Mouse (Mus musculus): ENCODE measurements at regions not wholly inside any gene's neighbourhood (a gene's known extent, or its start where the extent isn't known, plus 50 kb on each side); places are given as distances from the start of the nearest gene placed in this dataset.

- TF ChIP-seq CTCF (IDR thresholded peaks at IDR 0.05) (no peak), EP300 (IDR thresholded peaks at IDR 0.05) (no peak)
Measured at GRCm38 (mm10) chr15:51551216-51551775, 2333.4 kb upstream of the Gm7489 start.

Data from lung, postnatal 0 days (tissue).